Mouse (Mus musculus): ENCODE measurements around the gene Arhgap40.

GRCm38 (mm10) chr2:158498457-158498856 lies 14.1 kb upstream of the Arhgap40 start:
- no peak for TF ChIP-seq CTCF (IDR thresholded peaks at IDR 0.05; ENCODE audit: borderline replicate concordance, insufficient read depth, low read length)
- TF ChIP-seq POLR2A (IDR thresholded peaks at IDR 0.05; ENCODE audit: low read depth, low read length): no peak
